Mouse (Mus musculus) forebrain, embryonic 15.5 days (tissue): ENCODE measurements at regions not wholly inside any gene's neighbourhood (a gene's known extent, or its start where the extent isn't known, plus 50 kb on each side); places are given as distances from the start of the nearest gene placed in this dataset.

Source experiments
- ATAC-seq: fragments of 200-750 bp; cut with Nextera tagmentation; replicated peaks from 2 replicates; pipeline ENCODE4 v1.8.0; 2017; ENCODE audit warnings: mild to moderate bottlenecking, moderate TSS enrichment, moderate library complexity
- H3K27ac ChIP-seq: fragments of 300-500 bp; sonication (generic); replicated peaks from 2 replicates; pipeline ENCODE4 v1.5.1; 2015; ENCODE audit warnings: mild to moderate bottlenecking, inconsistent platforms
- H3K27me3 ChIP-seq: fragments of 300-500 bp; sonication (generic); 2 replicates; pipeline ENCODE4 v1.6.1; 2015; ENCODE audit warnings: inconsistent platforms
- H3K36me3 ChIP-seq: fragments of 300-500 bp; sonication (generic); 2 replicates; pipeline ENCODE4 v1.6.1; 2015; ENCODE audit warnings: mild to moderate bottlenecking, inconsistent platforms
- H3K4me1 ChIP-seq: fragments of 300-500 bp; sonication (generic); 2 replicates; pipeline ENCODE4 v1.6.1; 2015; ENCODE audit warnings: inconsistent platforms
- H3K4me2 ChIP-seq: fragments of 300-500 bp; sonication (generic); replicated peaks from 2 replicates; pipeline ENCODE4 v1.6.1; 2015; ENCODE audit warnings: mild to moderate bottlenecking, inconsistent platforms
- H3K4me3 ChIP-seq: fragments of 300-500 bp; sonication (generic); 2 replicates; pipeline ENCODE4 v1.5.1; 2015; ENCODE audit warnings: mild to moderate bottlenecking, inconsistent platforms
- H3K9ac ChIP-seq: fragments of 300-500 bp; sonication (generic); replicated peaks from 2 replicates; pipeline ENCODE4 v1.6.1; 2015; ENCODE audit warnings: mild to moderate bottlenecking, inconsistent platforms
- H3K9me3 ChIP-seq: fragments of 300-500 bp; sonication (generic); 2 replicates; pipeline ENCODE4 v1.6.1; 2016; ENCODE audit warnings: inconsistent platforms
- WGBS: fragments of 180-500 bp; shearing (Covaris S2); methylation state at CpG from one replicate; pipeline ENCODE4 v1.1.7; 2015; ENCODE audit warnings: mixed read lengths; 5-methylcytosine and 5-hydroxymethylcytosine counted together

DNA sequence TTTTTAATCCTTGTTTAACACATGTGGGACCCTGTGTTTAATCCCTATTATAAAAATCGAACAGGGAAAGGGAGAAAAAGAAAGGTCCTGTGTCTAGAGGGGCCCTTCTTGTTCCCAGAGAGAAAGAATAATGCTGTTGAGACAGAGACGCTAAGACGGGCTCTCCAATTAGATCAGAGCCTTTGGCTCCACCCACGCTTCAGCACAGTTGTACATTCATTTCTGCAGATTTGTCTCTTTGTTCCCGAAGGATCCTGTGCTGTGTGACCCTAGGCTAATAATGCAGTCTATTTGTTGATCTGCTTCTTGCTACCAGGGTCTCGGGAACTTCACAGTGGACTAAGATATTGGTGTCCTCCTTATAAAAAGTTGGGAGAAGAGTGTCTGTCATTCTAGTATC, 92.0 kb downstream of the Cdc5l start:
- no peak overlapping the region for H3K9ac ChIP-seq
- no peak overlapping the region for H3K4me3 ChIP-seq
- ATAC-seq, result no peak
- no peak overlapping the region for H3K27ac ChIP-seq
- no peaks in the 10 kb centered on the region for H3K27me3 ChIP-seq
- no peaks in the 10 kb centered on the region for H3K36me3 ChIP-seq
- 14% methylated on average over 6 of the region's 6 CpGs for WGBS
- H3K9me3 ChIP-seq, result 0 out of 2 replicates have a peak, but pooled peaks cover 4% of the 10 kb centered on the region
- no peaks in the 10 kb centered on the region for H3K4me1 ChIP-seq
- H3K4me2 ChIP-seq, result no peak overlapping the region

DNA sequence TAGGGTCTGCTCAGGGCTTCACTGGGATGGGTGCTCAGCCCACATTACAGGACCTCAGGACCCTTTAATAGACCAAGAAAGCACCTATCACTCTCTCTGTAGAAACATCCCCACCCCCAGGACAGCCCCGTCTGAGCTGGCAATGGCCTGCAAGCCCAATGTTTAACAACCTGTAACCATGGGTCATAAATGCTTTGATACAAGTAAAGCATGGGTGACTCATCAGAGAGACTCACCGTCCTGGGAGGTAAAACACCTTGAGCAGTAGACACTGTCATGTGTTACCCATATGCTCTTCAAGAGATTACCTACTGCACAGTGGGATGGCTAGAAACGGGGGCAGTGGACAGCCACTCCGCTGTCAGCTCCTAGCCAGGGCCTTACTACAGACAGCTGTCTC, 92.7 kb downstream of the Cdc5l start:
- H3K4me2 ChIP-seq, result no peak overlapping the region
- H3K27ac ChIP-seq, result no peak overlapping the region
- H3K4me1 ChIP-seq, result no peaks in the 10 kb centered on the region
- ATAC-seq, result no peak
- no peak overlapping the region for H3K4me3 ChIP-seq
- no peaks in the 10 kb centered on the region for H3K36me3 ChIP-seq
- H3K27me3 ChIP-seq, result no peaks in the 10 kb centered on the region
- 0 out of 2 replicates have a peak, but pooled peaks cover 4% of the 10 kb centered on the region for H3K9me3 ChIP-seq
- WGBS, result 88% methylated on average over 4 of the region's 4 CpGs
- no peak overlapping the region for H3K9ac ChIP-seq

DNA sequence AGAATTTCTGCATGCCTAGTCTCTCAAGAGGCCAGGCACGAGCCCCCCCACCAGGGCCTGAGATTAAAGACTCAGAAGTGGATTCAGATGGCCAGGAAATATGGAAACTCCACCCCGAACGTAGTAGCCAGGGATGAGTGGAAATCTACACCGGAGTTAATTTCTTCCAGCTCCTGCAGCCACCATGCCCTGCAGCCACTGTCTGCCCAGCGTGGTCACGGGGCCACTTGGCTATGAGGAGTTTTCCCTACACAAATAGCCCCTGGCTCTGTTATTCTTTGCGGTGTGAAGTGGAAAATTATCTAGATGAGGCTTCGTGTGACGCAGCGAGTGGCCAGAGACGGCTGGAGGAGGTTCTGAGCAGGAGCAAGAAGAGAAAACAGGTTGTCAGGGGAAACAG, 94.3 kb downstream of the Cdc5l start:
- Histone ChIP-seq H3K9ac (no peak overlapping the region), H3K9me3 (0 out of 2 replicates have a peak, but pooled peaks cover 4% of the 10 kb centered on the region), H3K27ac (no peak overlapping the region), H3K36me3 (no peaks in the 10 kb centered on the region), H3K4me3 (no peak overlapping the region), H3K27me3 (no peaks in the 10 kb centered on the region), H3K4me1 (no peaks in the 10 kb centered on the region), H3K4me2 (no peak overlapping the region)
- no peak for ATAC-seq
- whole genome bisulfite sequencing, result 80% methylated on average over 11 of the region's 11 CpGs

DNA sequence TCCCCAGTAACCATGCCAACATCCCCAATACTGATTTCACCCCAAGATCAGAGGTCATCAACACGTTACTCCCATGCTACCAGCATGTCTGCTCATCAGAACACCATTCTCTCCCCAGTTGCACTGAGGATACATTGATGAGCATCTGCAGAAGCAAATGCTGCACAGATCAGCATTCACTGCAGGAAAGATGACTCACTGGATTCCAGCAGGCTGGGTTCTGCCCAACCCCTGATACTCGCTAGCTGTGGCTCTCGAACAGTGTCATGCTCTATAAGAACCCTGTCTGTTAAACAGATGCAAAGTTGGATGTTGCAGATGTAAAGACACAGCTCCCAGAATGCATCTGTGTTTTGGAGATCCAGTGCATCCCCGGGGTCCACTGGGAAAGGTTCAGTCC, 95.5 kb downstream of the Cdc5l start:
- H3K9ac ChIP-seq, result no peak overlapping the region
- no peaks in the 10 kb centered on the region for H3K9me3 ChIP-seq
- WGBS, result 86% methylated on average over 4 of the region's 4 CpGs
- no peaks in the 10 kb centered on the region for H3K27me3 ChIP-seq
- H3K36me3 ChIP-seq, result no peaks in the 10 kb centered on the region
- no peak overlapping the region for H3K27ac ChIP-seq
- H3K4me1 ChIP-seq, result no peaks in the 10 kb centered on the region
- no peak for ATAC-seq
- no peak overlapping the region for H3K4me3 ChIP-seq
- no peak overlapping the region for H3K4me2 ChIP-seq

DNA sequence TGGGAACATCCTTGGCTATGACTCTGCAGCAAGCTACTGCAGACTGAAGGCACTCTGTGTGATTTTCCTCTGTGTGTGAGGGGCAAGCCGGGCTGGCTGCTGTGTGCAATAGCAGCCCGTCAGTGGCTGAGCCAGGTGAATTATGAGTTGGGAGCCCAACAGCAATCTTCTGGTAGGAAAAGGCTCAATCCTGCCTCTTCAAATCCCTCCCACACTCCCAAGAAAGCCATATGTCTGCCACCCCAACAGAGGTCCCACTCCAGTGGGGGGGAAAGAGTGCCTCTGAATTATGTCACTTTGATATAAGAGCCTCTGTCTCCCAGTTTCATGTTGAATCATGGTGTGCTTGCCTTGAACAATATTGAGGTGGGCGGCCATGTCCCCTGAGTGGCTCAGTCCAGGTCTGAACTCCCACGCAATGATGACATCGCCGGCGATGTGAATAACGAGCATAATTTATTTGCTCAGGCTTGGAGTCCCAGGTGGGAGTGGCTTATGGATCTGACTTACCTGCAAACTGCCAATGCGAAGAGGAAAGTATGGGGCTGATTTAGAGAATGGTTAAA, 97.9 kb downstream of the Cdc5l start:
- no peak overlapping the region for H3K27ac ChIP-seq
- 92% methylated on average over 9 of the region's 9 CpGs for WGBS
- no peaks in the 10 kb centered on the region for H3K27me3 ChIP-seq
- H3K9me3 ChIP-seq, result no peaks in the 10 kb centered on the region
- no peak overlapping the region for H3K4me2 ChIP-seq
- H3K36me3 ChIP-seq, result no peaks in the 10 kb centered on the region
- ATAC-seq, result no peak
- no peak overlapping the region for H3K4me3 ChIP-seq
- no peak overlapping the region for H3K9ac ChIP-seq
- no peaks in the 10 kb centered on the region for H3K4me1 ChIP-seq

DNA sequence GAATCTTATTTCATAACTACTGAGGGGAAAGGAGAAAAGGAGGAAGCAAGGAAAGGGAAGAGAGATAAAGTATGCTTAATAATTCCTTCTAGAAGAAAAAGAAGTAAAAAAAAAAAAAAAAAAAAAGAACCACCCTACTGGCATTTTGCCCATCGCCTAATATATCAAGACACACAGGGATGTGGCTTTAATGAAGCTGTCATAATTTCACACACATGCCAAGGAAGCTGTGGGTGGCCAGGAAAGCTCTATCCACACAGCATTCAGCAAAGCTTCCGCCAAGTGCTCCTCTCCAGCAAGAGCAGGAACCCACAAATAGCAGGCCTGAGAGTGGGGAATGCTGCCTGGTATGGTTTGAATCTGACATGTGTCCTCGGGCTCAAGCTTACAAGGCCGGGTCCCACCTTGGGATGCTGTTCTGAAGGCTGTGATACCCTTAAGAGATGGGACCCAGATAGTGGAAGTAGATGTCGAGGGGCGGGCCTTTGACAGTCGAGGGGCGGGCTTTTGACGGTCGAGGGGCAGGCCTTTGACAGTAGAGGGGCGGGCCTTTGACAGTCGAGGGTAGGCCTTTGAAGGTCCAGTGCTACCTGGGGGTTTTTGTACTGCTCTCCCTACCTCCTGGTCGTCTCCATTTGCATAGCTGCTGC, 98.7 kb downstream of the Cdc5l start:
- no peak for ATAC-seq
- Histone ChIP-seq H3K36me3 (no peaks in the 10 kb centered on the region), H3K9ac (no peak overlapping the region), H3K4me1 (no peaks in the 10 kb centered on the region), H3K27me3 (no peaks in the 10 kb centered on the region), H3K27ac (no peak overlapping the region), H3K4me3 (no peak overlapping the region), H3K4me2 (no peak overlapping the region), H3K9me3 (no peaks in the 10 kb centered on the region)
- WGBS, result 73% methylated on average over 13 of the region's 13 CpGs

DNA sequence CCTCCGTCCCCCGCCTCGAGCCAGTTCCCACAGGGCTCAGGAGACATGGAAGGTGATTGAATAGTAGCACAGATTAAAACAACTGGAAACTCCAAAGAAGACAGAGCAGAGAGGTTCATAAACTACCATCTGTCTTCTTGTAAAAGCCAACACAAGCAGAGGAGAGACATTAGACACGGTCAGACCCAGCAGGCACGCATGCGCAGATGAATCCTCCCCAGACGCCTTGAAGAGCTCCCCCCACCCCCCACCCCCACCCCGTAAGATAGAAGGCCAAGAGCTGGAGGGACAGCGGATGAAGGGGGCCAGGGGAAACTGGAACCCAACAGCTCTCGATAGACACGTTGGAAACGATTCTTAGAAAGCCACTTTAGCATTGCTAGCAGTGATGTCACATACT, 101.2 kb downstream of the Cdc5l start:
- H3K9ac ChIP-seq, result no peak overlapping the region
- no peak overlapping the region for H3K27ac ChIP-seq
- no peaks in the 10 kb centered on the region for H3K9me3 ChIP-seq
- no peaks in the 10 kb centered on the region for H3K27me3 ChIP-seq
- no peak overlapping the region for H3K4me3 ChIP-seq
- H3K4me1 ChIP-seq, result no peaks in the 10 kb centered on the region
- 83% methylated on average over 12 of the region's 12 CpGs for WGBS
- no peak for ATAC-seq
- H3K36me3 ChIP-seq, result no peaks in the 10 kb centered on the region
- no peak overlapping the region for H3K4me2 ChIP-seq

DNA sequence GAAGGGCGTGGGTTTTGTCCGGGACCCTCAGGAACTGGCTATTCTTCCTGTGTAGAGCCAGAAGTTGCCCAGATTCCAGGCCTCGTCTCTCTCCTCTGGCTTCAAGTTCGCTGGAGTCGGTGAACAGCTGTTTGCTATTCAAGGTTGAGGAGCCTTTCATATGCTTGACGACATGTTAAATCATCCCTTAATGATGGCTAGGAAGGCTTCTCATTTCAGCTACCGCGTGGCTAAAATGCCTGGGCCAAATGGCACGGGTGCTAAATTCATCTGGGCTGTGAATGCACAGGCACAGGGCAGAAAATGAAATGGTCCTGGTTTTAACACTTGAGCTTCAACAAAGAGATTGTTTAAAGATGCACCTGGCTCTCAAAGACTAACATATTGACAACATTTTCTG, 104.3 kb downstream of the Cdc5l start:
- WGBS, result 57% methylated on average over 9 of the region's 9 CpGs
- no peak for ATAC-seq
- no peaks in the 10 kb centered on the region for H3K36me3 ChIP-seq
- no peak overlapping the region for H3K4me2 ChIP-seq
- H3K27me3 ChIP-seq, result no peaks in the 10 kb centered on the region
- H3K4me3 ChIP-seq, result no peak overlapping the region
- H3K27ac ChIP-seq, result no peak overlapping the region
- no peaks in the 10 kb centered on the region for H3K4me1 ChIP-seq
- no peaks in the 10 kb centered on the region for H3K9me3 ChIP-seq
- no peak overlapping the region for H3K9ac ChIP-seq

DNA sequence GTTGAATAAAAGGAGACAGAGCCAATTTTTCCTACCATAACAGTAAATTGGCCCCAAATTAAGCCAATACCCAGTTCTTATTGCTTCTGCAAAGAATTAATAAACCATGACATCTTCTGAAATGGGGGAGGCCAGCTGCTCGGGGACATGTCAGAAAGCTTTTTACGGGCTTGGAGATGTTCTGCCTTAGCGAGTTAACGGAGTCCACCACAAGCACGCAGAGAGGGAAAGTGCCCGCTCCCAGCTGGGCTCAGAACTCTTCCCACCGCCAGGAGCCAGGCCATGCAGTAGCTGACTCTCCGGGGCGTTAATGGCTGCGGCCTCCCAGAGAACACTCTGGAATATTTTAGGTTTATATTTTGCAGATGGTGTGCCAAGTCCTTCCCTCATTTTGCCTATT, 106.8 kb downstream of the Cdc5l start:
- Histone ChIP-seq H3K4me2 (no peak overlapping the region), H3K9ac (no peak overlapping the region), H3K36me3 (no peaks in the 10 kb centered on the region), H3K4me3 (no peak overlapping the region), H3K27me3 (no peaks in the 10 kb centered on the region), H3K4me1 (no peaks in the 10 kb centered on the region), H3K27ac (no peak overlapping the region), H3K9me3 (no peaks in the 10 kb centered on the region)
- 67% methylated on average over 10 of the region's 10 CpGs for WGBS
- no peak for ATAC-seq

DNA sequence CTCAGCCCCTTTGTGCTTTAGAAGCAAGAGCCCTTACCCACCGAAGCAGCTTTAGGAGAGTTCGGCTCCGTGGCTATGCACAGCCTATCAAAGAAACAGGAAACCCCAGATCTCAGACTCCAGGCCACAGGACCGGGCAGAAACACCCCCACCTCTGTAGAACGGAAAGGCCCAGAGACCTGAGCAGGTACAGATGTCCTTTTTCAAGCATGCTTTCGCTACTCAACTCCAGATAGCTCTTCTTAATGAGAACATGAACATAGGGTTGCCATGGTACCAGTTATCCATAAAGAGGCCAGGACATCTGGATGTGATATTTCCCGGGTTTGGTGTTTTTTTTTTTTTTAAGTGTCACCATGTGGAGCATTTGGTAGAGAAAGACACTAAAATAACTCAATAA, 107.4 kb downstream of the Cdc5l start:
- Histone ChIP-seq H3K27ac (no peak overlapping the region), H3K9ac (no peak overlapping the region), H3K4me1 (no peaks in the 10 kb centered on the region), H3K36me3 (no peaks in the 10 kb centered on the region), H3K27me3 (no peaks in the 10 kb centered on the region), H3K4me3 (no peak overlapping the region), H3K9me3 (no peaks in the 10 kb centered on the region), H3K4me2 (no peak overlapping the region)
- ATAC-seq, result no peak
- WGBS, result 83% methylated on average over 7 of the region's 7 CpGs

DNA sequence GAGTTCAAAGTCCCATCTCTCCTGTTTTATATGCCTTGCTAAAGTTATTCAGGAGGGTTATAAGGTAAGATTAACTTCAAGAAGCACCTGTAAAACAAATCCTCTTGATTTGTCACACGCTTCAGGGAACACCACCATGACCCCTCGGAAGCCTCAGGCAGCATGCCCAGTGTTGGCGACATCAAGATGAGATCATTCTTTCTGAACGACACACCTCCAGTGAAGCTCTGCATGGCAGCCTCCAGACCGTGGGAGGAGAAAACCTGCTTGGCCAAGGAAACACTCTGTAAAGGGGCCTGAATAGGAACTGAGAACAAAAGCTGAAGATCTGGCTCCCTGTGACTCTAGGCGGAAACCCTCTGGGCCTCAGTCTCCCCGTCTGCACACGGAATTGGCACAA, 110.7 kb downstream of the Cdc5l start:
- H3K27ac ChIP-seq, result no peak overlapping the region
- H3K36me3 ChIP-seq, result no peaks in the 10 kb centered on the region
- H3K4me1 ChIP-seq, result no peaks in the 10 kb centered on the region
- no peak overlapping the region for H3K9ac ChIP-seq
- no peak overlapping the region for H3K4me2 ChIP-seq
- H3K27me3 ChIP-seq, result no peaks in the 10 kb centered on the region
- no peak overlapping the region for H3K4me3 ChIP-seq
- 47% methylated on average over 8 of the region's 8 CpGs for WGBS
- no peak for ATAC-seq
- no peaks in the 10 kb centered on the region for H3K9me3 ChIP-seq

DNA sequence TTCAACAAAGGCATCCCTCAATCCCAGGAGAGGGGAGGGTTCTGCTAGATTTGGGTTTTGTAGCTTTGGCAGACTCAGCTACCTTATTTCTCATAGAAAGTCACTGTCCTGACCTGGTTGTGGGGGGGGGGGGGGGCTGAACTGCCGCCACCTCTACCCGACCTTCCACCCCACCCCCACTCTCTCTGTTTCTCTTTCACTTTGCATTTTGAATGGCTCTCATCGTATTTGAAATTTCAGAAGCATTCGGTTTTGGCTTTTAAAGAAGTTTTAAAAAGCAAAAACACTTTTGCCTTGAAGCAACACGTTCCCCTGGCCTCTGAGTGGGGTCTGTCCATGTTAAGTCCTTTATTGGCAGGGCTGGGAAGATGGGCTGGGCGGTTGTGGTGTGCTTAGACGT, 113.5 kb downstream of the Cdc5l start:
- WGBS, result 68% methylated on average over 7 of the region's 7 CpGs
- ATAC-seq, result no peak
- Histone ChIP-seq H3K27ac (no peak overlapping the region), H3K4me2 (no peak overlapping the region), H3K9me3 (no peaks in the 10 kb centered on the region), H3K9ac (no peak overlapping the region), H3K36me3 (no peaks in the 10 kb centered on the region), H3K4me3 (no peak overlapping the region), H3K27me3 (no peaks in the 10 kb centered on the region), H3K4me1 (no peaks in the 10 kb centered on the region)
